Mouse (Mus musculus) lung, postnatal 14 days (tissue): ENCODE measurements around the gene Dab1.

Experiments
- DNase-seq: peaks from one replicate; pipeline ENCODE4 v3.0.0; 2021

The Dab1 gene

GRCm38 (mm10) chr4:104404099-104404498, 784.9 kb downstream of the Dab1 start:
- no peak for DNase-seq

- DNase-seq = no peak
These were observed 791.8 kb downstream of the Dab1 start for GRCm38 (mm10) chr4:104410922-104411321.

- DNase-seq = no peak
These were observed 796.3 kb downstream of the Dab1 start for GRCm38 (mm10) chr4:104415482-104415881.

GRCm38 (mm10) chr4:104418354-104418753, 799.2 kb downstream of the Dab1 start:
- DNase-seq = no peak

- no peak for DNase-seq
These were observed 802.0 kb downstream of the Dab1 start for GRCm38 (mm10) chr4:104420983-104421680.

GRCm38 (mm10) chr4:104429127-104429526, 810.0 kb downstream of the Dab1 start:
- no peak for DNase-seq

- no peak for DNase-seq
These were observed 812.2 kb downstream of the Dab1 start for GRCm38 (mm10) chr4:104431231-104431855.

- no peak for DNase-seq
These were observed 813.0 kb downstream of the Dab1 start for GRCm38 (mm10) chr4:104432150-104432549.

- no peak for DNase-seq
These were observed 816.6 kb downstream of the Dab1 start for GRCm38 (mm10) chr4:104435736-104436135.

- no peak for DNase-seq
These were observed 817.3 kb downstream of the Dab1 start for GRCm38 (mm10) chr4:104436411-104436810.

GRCm38 (mm10) chr4:104438730-104439129, 819.6 kb downstream of the Dab1 start:
- DNase-seq = no peak

- DNase-seq = no peak
These were observed 820.5 kb downstream of the Dab1 start for GRCm38 (mm10) chr4:104439641-104440040.

- DNase-seq = no peak
These were observed 824.0 kb downstream of the Dab1 start for GRCm38 (mm10) chr4:104442925-104443747.

- no peak for DNase-seq
These were observed 824.6 kb downstream of the Dab1 start for GRCm38 (mm10) chr4:104443775-104444174.

GRCm38 (mm10) chr4:104444985-104445384, 825.8 kb downstream of the Dab1 start:
- no peak for DNase-seq

GRCm38 (mm10) chr4:104448199-104448598, 829.0 kb downstream of the Dab1 start:
- no peak for DNase-seq

GRCm38 (mm10) chr4:104450645-104451044, 831.5 kb downstream of the Dab1 start:
- no peak for DNase-seq

GRCm38 (mm10) chr4:104452587-104452986, 833.4 kb downstream of the Dab1 start:
- no peak for DNase-seq

GRCm38 (mm10) chr4:104455151-104455550, 836.0 kb downstream of the Dab1 start:
- DNase-seq = no peak

- DNase-seq = no peak
These were observed 836.6 kb downstream of the Dab1 start for GRCm38 (mm10) chr4:104455760-104456159.

- DNase-seq = no peak
These were observed 837.2 kb downstream of the Dab1 start for GRCm38 (mm10) chr4:104456173-104456873.

GRCm38 (mm10) chr4:104458726-104459125, 839.6 kb downstream of the Dab1 start:
- DNase-seq = no peak
